Mouse (Mus musculus): Measurements from ENCODE around the gene Zfp454. TPM values are rescaled to one million over a fixed set of nuclear protein-coding genes. Genes with fewer than 3 reads are reported as not detected.

The Zfp454 gene
- total and polyA plus RNA-seq, 3 experiments: not detected

GRCm38 (mm10) chr11:50913301-50913700 lies 25.9 kb upstream of the Zfp454 start:
- no peaks in the 10 kb centered on the region for H3K4me1 ChIP-seq (ENCODE audit: control insufficient read depth in 1 of 2, insufficient read depth in 2 of 2, low read length in 2 of 2)
- no peak overlapping the region for H3K9ac ChIP-seq (ENCODE audit: control insufficient read depth, low read depth, low read length, poor library complexity, severe bottlenecking)
- no peak for DNase-seq (ENCODE audit: low read depth, low spot score)
- no peak overlapping the region for H3K27ac ChIP-seq (ENCODE audit: control insufficient read depth, low read depth, low read length)
- H3K27me3 ChIP-seq (ENCODE audit: control insufficient read depth in 1 of 2, insufficient read depth in 2 of 2, low read length in 2 of 2): no peaks in the 10 kb centered on the region; a peak in 1 of 4 replicates
- TF ChIP-seq RAD21 (IDR thresholded peaks at IDR 0.05; ENCODE audit: low read depth, low read length): no peak
- no peak for TF ChIP-seq CTCF (IDR thresholded peaks at IDR 0.05 in 2 of 3, conservative IDR thresholded peaks at IDR 0.05 in 1 of 3; ENCODE audit: control insufficient read depth in 1 of 3, insufficient read depth in 1 of 3, low read depth in 2 of 3, low read length in 3 of 3, poor library complexity in 1 of 3, severe bottlenecking in 1 of 3)
- H3K36me3 ChIP-seq (ENCODE audit: control insufficient read depth in 1 of 2, insufficient read depth in 2 of 2, low read length in 2 of 2): no peaks in the 10 kb centered on the region
- H3K79me2 ChIP-seq (ENCODE audit: control insufficient read depth, insufficient read depth, low read length, poor library complexity): no peaks in the 10 kb centered on the region
- H3K4me3 ChIP-seq (ENCODE audit: control insufficient read depth in 1 of 2, insufficient read depth in 1 of 2, low read depth in 2 of 2, low read length in 2 of 2): no peak overlapping the region
- H3K9me3 ChIP-seq (replicated peaks; ENCODE audit: insufficient read depth, low read length): no peaks in the 10 kb centered on the region

DNA sequence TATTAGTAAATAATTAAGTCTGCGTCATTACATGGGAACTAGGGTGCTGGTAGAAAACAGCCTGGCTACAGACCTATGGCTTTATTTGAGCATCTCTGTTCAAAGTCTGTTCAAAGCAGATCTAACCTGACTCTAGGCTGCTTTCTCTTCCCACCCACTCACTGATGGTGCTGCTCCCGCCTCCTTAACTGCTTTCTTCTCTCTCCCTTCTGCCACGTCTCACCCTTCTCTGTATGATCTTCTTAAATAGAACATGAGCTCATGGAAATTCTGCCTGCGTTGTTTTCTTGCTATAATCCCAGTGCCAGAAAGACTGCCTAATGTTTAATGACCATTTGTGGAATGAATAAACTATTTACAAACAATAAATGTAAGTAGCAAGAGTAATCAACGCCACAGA lies 20.7 kb upstream of the Zfp454 start:
- no peaks in the 10 kb centered on the region for H3K36me3 ChIP-seq (ENCODE audit: control insufficient read depth in 1 of 2, insufficient read depth in 2 of 2, low read length in 2 of 2)
- H3K4me1 ChIP-seq (ENCODE audit: control insufficient read depth in 1 of 2, insufficient read depth in 2 of 2, low read length in 2 of 2): no peaks in the 10 kb centered on the region
- no peaks in the 10 kb centered on the region for H3K79me2 ChIP-seq (ENCODE audit: control insufficient read depth, insufficient read depth, low read length, poor library complexity)
- no peak overlapping the region for H3K27ac ChIP-seq (ENCODE audit: control insufficient read depth, low read depth, low read length)
- DNase-seq (ENCODE audit: low read depth, low spot score): no peak
- H3K9me3 ChIP-seq (replicated peaks; ENCODE audit: insufficient read depth, low read length): no peaks in the 10 kb centered on the region
- H3K9ac ChIP-seq (ENCODE audit: control insufficient read depth, low read depth, low read length, poor library complexity, severe bottlenecking): no peak overlapping the region
- H3K4me3 ChIP-seq (ENCODE audit: control insufficient read depth in 1 of 2, insufficient read depth in 1 of 2, low read depth in 2 of 2, low read length in 2 of 2): no peak overlapping the region
- no peaks in the 10 kb centered on the region; a peak in 1 of 4 replicates for H3K27me3 ChIP-seq (ENCODE audit: control insufficient read depth in 1 of 2, insufficient read depth in 2 of 2, low read length in 2 of 2)
- no peak for TF ChIP-seq POLR2AphosphoS5 (IDR thresholded peaks at IDR 0.05; ENCODE audit: borderline replicate concordance, low read depth, low read length)
- no peak for TF ChIP-seq SIN3A (IDR thresholded peaks at IDR 0.05; ENCODE audit: low read length)
- no peak for TF ChIP-seq MYC (IDR thresholded peaks at IDR 0.05; ENCODE audit: low read depth, low read length)
- no peak for TF ChIP-seq MAFK (IDR thresholded peaks at IDR 0.05; ENCODE audit: borderline replicate concordance, low read depth, low read length)
- no peak for TF ChIP-seq ETS1 (IDR thresholded peaks at IDR 0.05; ENCODE audit: low read depth, low read length)
- TF ChIP-seq USF2 (IDR thresholded peaks at IDR 0.05; ENCODE audit: borderline replicate concordance in 1 of 2, insufficient read depth in 1 of 2, low read depth in 1 of 2, low read length in 2 of 2): no peak
- TF ChIP-seq HCFC1 (IDR thresholded peaks at IDR 0.05; ENCODE audit: low read depth, low read length): no peak
- TF ChIP-seq TAL1 (IDR thresholded peaks at IDR 0.05; ENCODE audit: low read length): no peak
- no peak for TF ChIP-seq SMC3 (IDR thresholded peaks at IDR 0.05; ENCODE audit: low read depth, low read length)
- no peak for TF ChIP-seq ZNF384 (IDR thresholded peaks at IDR 0.05; ENCODE audit: low read depth, low read length)
- no peak for TF ChIP-seq UBTF (IDR thresholded peaks at IDR 0.05; ENCODE audit: borderline replicate concordance, insufficient read depth, low read depth, low read length)
- no peak for TF ChIP-seq MXI1 (IDR thresholded peaks at IDR 0.05; ENCODE audit: low read depth, low read length)
- no peak for TF ChIP-seq POLR2A (IDR thresholded peaks at IDR 0.05; ENCODE audit: control insufficient read depth in 1 of 2, insufficient read depth in 1 of 2, low read depth in 1 of 2, low read length in 2 of 2, poor library complexity in 1 of 2)
- TF ChIP-seq POLR2AphosphoS2 (IDR thresholded peaks at IDR 0.05; ENCODE audit: low read length): no peak
- TF ChIP-seq TBP (IDR thresholded peaks at IDR 0.05; ENCODE audit: low read depth, low read length): no peak
- TF ChIP-seq CHD2 (IDR thresholded peaks at IDR 0.05; ENCODE audit: low read length): no peak
- no peak for TF ChIP-seq ZC3H11A (IDR thresholded peaks at IDR 0.05; ENCODE audit: low read depth, low read length)
- TF ChIP-seq E2F4 (IDR thresholded peaks at IDR 0.05; ENCODE audit: borderline replicate concordance, low read depth, low read length): no peak
- no peak for TF ChIP-seq MAZ (IDR thresholded peaks at IDR 0.05; ENCODE audit: low read depth, low read length)
- TF ChIP-seq NRF1 (IDR thresholded peaks at IDR 0.05; ENCODE audit: insufficient read depth, low read depth, low read length, poor library complexity, severe bottlenecking): no peak

Measured in MEL (cell line).